Mouse (Mus musculus) T-helper 2 cell (primary cell): Measurements from ENCODE around the gene BC028528.
"Not testable (repeated sequence)": the region's sequence is repeated elsewhere in the genome, so short reads cannot be mapped to it uniquely, and the experiment has no call there.

ENCODE experiments used
- in situ Hi-C: fragments of 300-600 bp; cut with MboI, MseI; formaldehyde crosslinking; loops from one replicate; pipeline ENCODE4 v1.15.1; 2025; ENCODE audit warnings: high pct_unique_total_duplicates

BC028528 gene

DNA sequence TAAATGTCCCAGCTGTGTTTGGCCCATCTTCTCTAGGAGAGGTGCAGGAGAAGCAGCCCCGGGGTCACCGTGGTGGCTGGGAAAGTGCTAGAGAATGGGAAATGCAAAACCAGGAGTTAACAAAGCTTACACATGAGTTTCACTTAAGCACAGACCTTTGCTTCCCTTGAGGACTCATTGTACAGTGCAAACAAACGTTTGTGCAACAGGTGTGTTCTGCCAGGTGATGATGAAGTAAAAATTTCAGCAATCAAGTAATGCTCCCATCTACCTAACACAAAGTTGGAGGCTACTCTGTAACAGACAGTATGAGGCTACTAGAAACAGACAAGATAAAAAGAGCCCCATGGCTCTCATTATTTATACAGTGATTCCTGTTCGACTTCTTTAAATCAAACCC lies 12.7 kb downstream of the BC028528 start:
- in situ Hi-C loops, result no loop called here

- in situ Hi-C loops, result no loop called here
Measured at GRCm38 (mm10) chr3:95872048-95872447, 19.8 kb downstream of the BC028528 start.

GRCm38 (mm10) chr3:95871392-95871867 lies 20.4 kb downstream of the BC028528 start, which contains the start of gene Mrps21:
Gene Mrps21 (minus strand): TSS chr3:95871519.
- in situ Hi-C loops, result no loop called here

- in situ Hi-C loops, result no loop called here
Measured at GRCm38 (mm10) chr3:95870976-95871375, 20.8 kb downstream of the BC028528 start.

- in situ Hi-C loops, result loop anchor here (10.0 kb wide), 1 partner anchor 177 kb away; no protein-coding TSS in a partner anchor
Measured at GRCm38 (mm10) chr3:95867408-95867807, 24.4 kb downstream of the BC028528 start.

DNA sequence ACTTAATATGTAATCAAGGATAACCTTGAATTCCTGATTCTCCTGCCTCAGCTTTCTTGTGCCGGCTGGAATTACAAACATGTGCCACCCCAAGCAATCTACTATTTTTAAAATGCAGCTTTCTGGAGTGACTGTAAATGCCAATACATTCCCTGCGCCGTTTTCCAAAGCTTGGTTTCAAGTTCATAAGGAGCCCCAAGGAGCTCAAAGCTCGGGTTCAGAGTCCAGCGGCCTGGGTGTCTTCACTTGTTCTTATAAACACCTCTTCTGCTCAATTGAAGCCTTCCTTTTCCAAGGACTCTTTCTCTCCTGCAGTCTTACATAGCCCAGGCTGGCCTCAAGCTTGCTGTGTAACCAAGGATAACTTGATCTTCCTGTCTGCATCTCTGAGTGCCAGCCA lies 25.7 kb downstream of the BC028528 start:
- in situ Hi-C loops, result loop anchor here (10.0 kb wide), 1 partner anchor 179 kb away; no protein-coding TSS in a partner anchor

- in situ Hi-C loops, result loop anchor here (10.0 kb wide), 1 partner anchor 179 kb away; no protein-coding TSS in a partner anchor
Measured at GRCm38 (mm10) chr3:95865571-95865970, 26.2 kb downstream of the BC028528 start.

DNA sequence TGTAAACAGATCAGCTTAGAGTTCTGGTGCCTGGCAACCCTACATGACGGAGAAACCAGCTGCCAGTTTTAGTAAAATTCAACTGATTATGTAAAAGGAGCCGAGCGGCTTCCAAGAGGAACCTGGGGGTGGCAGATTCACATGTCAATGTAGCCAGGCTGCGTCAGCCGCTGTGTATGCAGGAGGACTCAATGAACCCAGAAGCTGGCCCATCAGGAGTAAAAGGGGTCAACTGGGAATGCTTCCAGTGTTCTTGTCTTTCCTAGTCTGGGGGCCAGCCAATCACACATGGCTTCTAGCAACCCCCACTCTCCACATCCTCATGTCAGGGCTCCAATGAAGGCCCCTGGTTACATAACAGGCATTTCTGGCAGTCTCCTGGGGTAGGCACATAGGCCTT lies 26.8 kb downstream of the BC028528 start:
- in situ Hi-C loops, result loop anchor here (10.0 kb wide), 1 partner anchor 180 kb away; no protein-coding TSS in a partner anchor

GRCm38 (mm10) chr3:95863578-95863977 lies 28.2 kb downstream of the BC028528 start:
- in situ Hi-C loops, result loop anchor here (10.0 kb wide), 1 partner anchor 181 kb away; no protein-coding TSS in a partner anchor

- in situ Hi-C loops, result loop anchor here (10.0 kb wide), 1 partner anchor 183 kb away; no protein-coding TSS in a partner anchor
Measured at GRCm38 (mm10) chr3:95861796-95862195, 30.0 kb downstream of the BC028528 start.

GRCm38 (mm10) chr3:95861216-95861615 lies 30.6 kb downstream of the BC028528 start:
- in situ Hi-C loops, result loop anchor here (10.0 kb wide), 1 partner anchor 184 kb away; no protein-coding TSS in a partner anchor

- in situ Hi-C loops, result loop anchor here (10.0 kb wide), 1 partner anchor 184 kb away; no protein-coding TSS in a partner anchor
Measured at GRCm38 (mm10) chr3:95860323-95860722, 31.5 kb downstream of the BC028528 start.

GRCm38 (mm10) chr3:95858278-95858677 lies 33.5 kb downstream of the BC028528 start:
- in situ Hi-C loops, result not testable (repeated sequence)

DNA sequence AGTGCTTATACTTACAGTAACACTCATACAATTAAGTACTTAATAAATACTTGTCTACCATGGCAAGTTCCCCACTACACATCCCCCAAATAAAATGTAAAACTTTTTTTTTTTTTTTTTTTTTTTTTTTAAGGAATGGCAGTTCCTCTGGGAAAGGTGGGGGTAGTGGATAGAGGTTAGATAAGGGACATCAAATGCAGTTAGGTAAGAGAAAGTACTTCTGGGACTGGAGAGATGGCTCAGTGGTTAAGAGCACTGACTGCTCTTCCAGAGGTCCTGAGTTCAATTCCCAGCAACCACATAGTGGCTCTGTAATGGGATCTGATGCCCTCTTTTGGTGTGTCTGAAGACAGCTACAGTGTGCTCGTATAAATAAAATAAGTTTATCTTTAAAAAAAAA lies 34.8 kb downstream of the BC028528 start:
- in situ Hi-C loops, result not testable (repeated sequence)

DNA sequence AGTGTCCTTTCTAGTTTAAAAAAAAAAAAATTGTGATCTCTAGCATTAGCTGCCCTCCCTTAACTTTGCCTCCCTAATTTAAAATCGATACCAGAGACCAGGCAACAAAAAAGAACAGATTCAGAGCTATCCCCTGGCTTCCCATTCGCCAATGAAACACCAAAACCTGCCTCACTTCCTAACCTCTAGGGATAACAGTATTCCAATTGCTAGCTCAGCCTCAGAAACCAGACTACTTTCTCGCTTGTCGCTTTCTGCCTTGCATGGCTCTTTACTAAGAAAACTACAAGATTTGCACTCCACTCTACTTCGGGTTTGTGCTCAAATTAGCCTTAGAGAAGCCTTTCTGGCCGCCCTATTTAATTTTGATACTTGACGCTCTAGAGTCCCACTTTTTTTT lies 35.7 kb downstream of the BC028528 start:
- in situ Hi-C loops, result no loop called here

GRCm38 (mm10) chr3:95855502-95856089 lies 36.2 kb downstream of the BC028528 start, which contains the start of gene Prpf3:
Gene Prpf3 (minus strand): TSS chr3:95855885.
- in situ Hi-C loops, result no loop called here

- in situ Hi-C loops, result no loop called here
Measured at GRCm38 (mm10) chr3:95851317-95851716, 40.5 kb downstream of the BC028528 start.

- in situ Hi-C loops, result no loop called here
Measured at GRCm38 (mm10) chr3:95850611-95851010, 41.2 kb downstream of the BC028528 start.

- in situ Hi-C loops, result loop anchor here (5.0 kb wide), 1 partner anchor 500 kb away; no protein-coding TSS in a partner anchor
Measured at GRCm38 (mm10) chr3:95842503-95843214, 49.1 kb downstream of the BC028528 start.

DNA sequence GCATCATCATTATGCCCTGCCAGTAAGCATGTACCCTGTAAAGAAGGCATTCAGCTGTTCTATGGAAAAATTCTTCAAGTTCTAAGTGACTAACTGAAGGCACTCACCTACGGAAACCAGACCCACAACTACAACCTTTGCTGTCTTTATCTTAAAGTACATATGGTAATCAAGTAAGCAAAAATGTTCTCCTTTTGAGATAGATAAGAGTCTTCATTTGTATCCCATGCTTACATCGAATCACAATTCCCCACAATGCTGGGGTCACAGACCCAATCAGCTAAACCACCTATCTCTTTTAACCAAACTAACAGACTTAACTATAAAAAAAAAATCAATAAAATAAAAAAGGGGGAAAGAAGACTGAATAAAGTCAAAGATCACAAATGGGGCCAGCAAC lies 52.6 kb downstream of the BC028528 start:
- in situ Hi-C loops, result no loop called here
